Mouse (Mus musculus) stomach, postnatal 0 days (tissue): ENCODE results near the gene Samd4.

Experiments used
- CTCF ChIP-seq: IDR thresholded peaks from 2 replicates; pipeline ENCODE4 v1.5.1; 2016; ENCODE audit warnings: antibody characterized with exemption, low read depth, mild to moderate bottlenecking, moderate library complexity
- EP300 ChIP-seq: optimal IDR thresholded peaks from 2 replicates; pipeline ENCODE3; 2016; ENCODE audit warnings: antibody characterized with exemption

DNA sequence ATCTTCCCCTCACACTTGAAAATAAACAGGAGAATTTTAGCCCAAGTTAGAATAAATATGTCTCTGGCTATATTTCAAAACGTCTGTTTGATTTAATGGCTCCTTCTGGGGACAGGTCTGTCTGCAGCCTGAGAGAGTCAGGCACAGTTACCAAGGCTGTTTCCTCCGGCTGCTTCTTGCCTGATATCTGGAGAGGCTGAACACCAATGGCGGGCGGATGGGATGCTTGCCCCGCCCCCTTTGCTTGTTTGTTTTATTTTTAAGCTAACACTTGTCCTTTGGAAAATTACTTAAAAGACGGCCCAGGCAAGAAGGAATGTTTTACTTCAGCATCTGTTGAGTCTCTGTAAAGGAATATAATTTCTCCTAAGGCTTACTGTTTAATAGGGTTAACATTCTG, 50.1 kb downstream of the Samd4 start:
- TF ChIP-seq CTCF (no peak), EP300 (no peak)
